Mouse (Mus musculus) neural tube, embryonic 13.5 days (tissue): Measurements from ENCODE around the gene Ankrd24. TPM values are rescaled to one million over a fixed set of nuclear protein-coding genes. Genes with fewer than 3 reads are reported as not detected.
A peak's percentile ranks its signal among the peaks of the same experiment; 100 is the strongest.
"Not testable (repeated sequence)": the region's sequence is repeated elsewhere in the genome, so short reads cannot be mapped to it uniquely, and the experiment has no call there.

Experiments used
- ATAC-seq: fragments of 200-750 bp; cut with Nextera tagmentation; 2 replicates; pipeline ENCODE4 v1.8.0; 2017; ENCODE audit warnings: low read depth, mild to moderate bottlenecking, moderate TSS enrichment, moderate library complexity
- H3K27ac ChIP-seq: fragments of 300-500 bp; sonication (generic); replicated peaks from 2 replicates; pipeline ENCODE4 v1.5.1; 2015; ENCODE audit warnings: moderate library complexity, mild to moderate bottlenecking, inconsistent platforms
- H3K27me3 ChIP-seq: fragments of 300-500 bp; sonication (generic); 2 replicates; pipeline ENCODE4 v1.6.1; 2015; ENCODE audit warnings: mild to moderate bottlenecking, inconsistent platforms
- H3K36me3 ChIP-seq: fragments of 300-500 bp; sonication (generic); 2 replicates; pipeline ENCODE4 v1.6.1; 2015; ENCODE audit warnings: mild to moderate bottlenecking, inconsistent platforms
- H3K4me1 ChIP-seq: fragments of 300-500 bp; sonication (generic); replicated peaks from 2 replicates; pipeline ENCODE4 v1.6.1; 2015; ENCODE audit warnings: inconsistent platforms
- H3K4me2 ChIP-seq: fragments of 300-500 bp; sonication (generic); 2 replicates; pipeline ENCODE4 v1.6.1; 2015; ENCODE audit warnings: inconsistent platforms, mild to moderate bottlenecking, moderate library complexity
- H3K4me3 ChIP-seq: fragments of 300-500 bp; sonication (generic); 2 replicates; pipeline ENCODE4 v1.5.1; 2015; ENCODE audit warnings: mild to moderate bottlenecking, inconsistent platforms
- H3K9ac ChIP-seq: fragments of 300-500 bp; sonication (generic); 2 replicates; pipeline ENCODE4 v1.6.1; 2015; ENCODE audit warnings: moderate library complexity, mild to moderate bottlenecking, inconsistent platforms
- H3K9me3 ChIP-seq: fragments of 300-500 bp; sonication (generic); 2 replicates; pipeline ENCODE4 v1.6.1; 2016; ENCODE audit warnings: inconsistent platforms
- WGBS: fragments of 180-500 bp; shearing (Covaris S2); methylation state at CpG from one replicate; pipeline ENCODE4 v1.1.7; 2015; 5-methylcytosine and 5-hydroxymethylcytosine counted together
- polyA plus RNA-seq: library from polyadenylated mRNA; unstranded; fragments of >200 nt; fragmentation: Nextera tagmentation; extraction: Ambion mirVana; gene quantifications from 2 replicates; pipeline ENCODE4 v1.2.1, GENCODE M21; 2015

The Ankrd24 gene
- polyA plus RNA-seq, 1 experiment from 2014 or later, result 11.8 TPM

GRCm38 (mm10) chr10:81648803-81649775 lies 20.7 kb downstream of the Ankrd24 start, which contains the start of gene Gm10778:
Gene Gm10778 (plus strand): TSS chr10:81649059.
- Histone ChIP-seq H3K36me3 (peaks cover 39% of the 10 kb centered on the region), H3K4me3 (peak within 1 kb of the TSS; percentile 50), H3K27ac (peak within 1 kb of the TSS; percentile 86), H3K4me1 (peaks cover 12% of the 10 kb centered on the region), H3K4me2 (peak within 1 kb of the TSS; percentile 64), H3K9ac (peak within 1 kb of the TSS; percentile 75), H3K9me3 (peaks cover 26% of the 10 kb centered on the region)
- H3K27me3 ChIP-seq, result not testable (repeated sequence)
- ATAC-seq, result peak; percentile 95
- WGBS, result 3% methylated on average over 37 of the region's 52 CpGs

DNA sequence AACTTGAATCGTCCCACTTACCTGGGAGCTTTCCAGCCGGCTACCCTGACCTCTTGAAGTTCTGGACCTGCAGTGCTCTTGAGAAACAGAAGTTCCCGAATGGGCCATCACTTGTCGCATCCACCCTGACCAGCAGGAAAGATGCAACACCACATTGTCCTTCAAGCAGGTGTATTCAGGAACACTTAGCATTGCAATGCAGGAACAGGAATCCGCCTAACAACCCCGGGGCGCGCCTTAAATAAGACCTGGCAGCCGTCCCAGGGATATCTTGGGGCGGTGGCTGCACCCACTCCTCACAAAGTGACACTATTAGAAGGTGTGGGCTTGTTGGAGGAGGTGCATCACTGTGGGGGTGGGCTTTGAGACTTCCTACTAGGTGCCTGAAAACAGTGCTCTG lies 26.8 kb downstream of the Ankrd24 start:
- Histone ChIP-seq H3K9ac (no peak overlapping the region), H3K27me3 (no peaks in the 10 kb centered on the region), H3K4me2 (no peak overlapping the region), H3K27ac (no peak overlapping the region), H3K4me3 (no peak overlapping the region), H3K4me1 (peaks cover 2% of the 10 kb centered on the region), H3K9me3 (peaks cover 69% of the 10 kb centered on the region), H3K36me3 (peaks cover 68% of the 10 kb centered on the region)
- WGBS, result 94% methylated on average over 10 of the region's 10 CpGs
- no peak for ATAC-seq

GRCm38 (mm10) chr10:81656174-81656573 lies 27.8 kb downstream of the Ankrd24 start:
- no peaks in the 10 kb centered on the region for H3K27me3 ChIP-seq
- H3K9me3 ChIP-seq, result peaks cover 69% of the 10 kb centered on the region
- 98% methylated on average over 2 of the region's 2 CpGs for WGBS
- H3K27ac ChIP-seq, result no peak overlapping the region
- H3K4me2 ChIP-seq, result no peak overlapping the region
- H3K4me3 ChIP-seq, result no peak overlapping the region
- no peak for ATAC-seq
- peaks cover 62% of the 10 kb centered on the region for H3K36me3 ChIP-seq
- no peaks in the 10 kb centered on the region for H3K4me1 ChIP-seq
- H3K9ac ChIP-seq, result no peak overlapping the region

DNA sequence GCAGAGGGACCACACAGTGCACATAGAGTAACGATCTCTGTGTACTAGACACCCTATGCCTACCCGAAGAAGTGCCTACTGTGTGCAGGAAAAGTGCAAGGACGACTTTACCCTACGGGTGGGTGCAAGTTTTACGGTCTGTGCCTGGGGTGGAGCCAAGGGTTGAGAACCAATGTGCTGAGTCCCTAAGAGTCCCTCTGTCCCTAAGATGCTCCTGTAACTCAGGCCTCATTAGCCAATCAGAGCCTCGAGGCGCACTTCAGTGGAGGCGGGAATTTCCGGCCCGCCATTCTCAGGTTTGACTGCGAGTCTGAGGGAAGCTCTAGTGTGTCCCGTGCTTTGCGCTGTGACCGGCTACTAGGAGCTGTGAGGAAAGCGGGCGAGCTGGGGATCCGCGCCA lies 58.8 kb downstream of the Ankrd24 start:
- no CpG with 5 or more reads among the region's 18 CpGs for WGBS
- not testable (repeated sequence) for H3K4me1 ChIP-seq

More for the DNA sequence above, 58.8 kb downstream of the Ankrd24 start:
- H3K4me3 ChIP-seq, H3K27me3 ChIP-seq, H3K4me2 ChIP-seq, H3K9me3 ChIP-seq, H3K36me3 ChIP-seq, ATAC-seq, H3K9ac ChIP-seq, H3K27ac ChIP-seq: not testable (repeated sequence)

Other genes starting within 250 kb of the Ankrd24 start
- gene Dohh, start 244.1 kb upstream of the Ankrd24 start, polyA plus RNA-seq, result 72.2 and 75.2 TPM in 2 replicates
- gene Gm48551, start 244.1 kb upstream of the Ankrd24 start, polyA plus RNA-seq, result 5.2 and 8.2 TPM in 2 replicates
- gene Gm48552, start 239.5 kb upstream of the Ankrd24 start, polyA plus RNA-seq, result 1.3 and 2.5 TPM in 2 replicates
- gene Smim24, start 235.5 kb upstream of the Ankrd24 start, polyA plus RNA-seq, result 1.8 and 3.1 TPM in 2 replicates
- gene Nfic, start 172.9 kb upstream of the Ankrd24 start, polyA plus RNA-seq, result 27.1 and 27.9 TPM in 2 replicates
- 52.7 and 56.1 TPM in 2 replicates for gene Celf5, start 145.8 kb upstream of the Ankrd24 start, polyA plus RNA-seq
- 68.7 and 68.8 TPM in 2 replicates for gene Ncln, start 132.1 kb upstream of the Ankrd24 start, polyA plus RNA-seq
- 0.36 and 0.64 TPM in 2 replicates for gene S1pr4, start 128.4 kb upstream of the Ankrd24 start, polyA plus RNA-seq
- gene Gna15, start 104.3 kb upstream of the Ankrd24 start, polyA plus RNA-seq, result 1.3 and 1.9 TPM in 2 replicates
- 78.8 and 81.6 TPM in 2 replicates for gene Gna11, start 83.3 kb upstream of the Ankrd24 start, polyA plus RNA-seq
- 572 and 635 TPM in 2 replicates for gene Aes, start 69.1 kb upstream of the Ankrd24 start, polyA plus RNA-seq
- gene Tle2, start 54.0 kb upstream of the Ankrd24 start, polyA plus RNA-seq, result 31.1 and 32.9 TPM in 2 replicates
- 4.9 and 6.2 TPM in 2 replicates for gene Tle6, start 27.5 kb upstream of the Ankrd24 start, polyA plus RNA-seq
- 2.5 and 3.3 TPM in 2 replicates for gene BC025920, start 22.3 kb upstream of the Ankrd24 start, polyA plus RNA-seq
- 56.2 and 57.6 TPM in 2 replicates for gene Sirt6, start 743 bp upstream of the Ankrd24 start, polyA plus RNA-seq
- gene Gm10778, start 20.5 kb downstream of the Ankrd24 start, polyA plus RNA-seq, result 6.6 and 9.2 TPM in 2 replicates
- 19.7 and 25.6 TPM in 2 replicates for gene Zfp433, start 76.3 kb downstream of the Ankrd24 start, polyA plus RNA-seq
- gene Gm3055, start 142.6 kb downstream of the Ankrd24 start, polyA plus RNA-seq, result 16.3 and 16.6 TPM in 2 replicates
- 3.1 and 4.6 TPM in 2 replicates for gene Gm4767, start 183.6 kb downstream of the Ankrd24 start, polyA plus RNA-seq
- gene Gm32687, start 235.4 kb downstream of the Ankrd24 start, polyA plus RNA-seq, result 14.2 and 16.0 TPM in 2 replicates